In genomic region chr14:18572852-18573251, GRCm38 (mm10) we compare ENCODE assay signal across 18 mouse cellular contexts.
DNase-seq lines count a peak whose midpoint lies in the region; ATAC-seq and TF ChIP-seq lines count a peak whose summit lies in the region.
"Had no signal": no experiment of that assay in that cellular context is flagged by ENCODE, and none has a peak within 500 bp of the region (broad histone marks: within the 10 kb centered on the region; RNA-seq: fewer than 3 reads in every experiment).

No protein-coding gene starts in this region.

- H3K36me3 ChIP-seq in neural tube, embryonic 11.5 days (ENCODE audit: control insufficient read depth, insufficient read depth, low read length) = no peaks in the 10 kb centered on the region
- no peaks in the 10 kb centered on the region for H3K36me3 ChIP-seq in hindbrain, postnatal 0 days (ENCODE audit: insufficient read depth, low read length)
- no peaks in the 10 kb centered on the region for H3K36me3 ChIP-seq in neural tube, embryonic 15.5 days
- H3K36me3 ChIP-seq: embryonic facial prominence, embryonic 12.5 days had no signal

- H3K9me3 ChIP-seq in neural tube, embryonic 11.5 days (ENCODE audit: control insufficient read depth, low read length) = no peaks in the 10 kb centered on the region
- H3K9me3 ChIP-seq in hindbrain, postnatal 0 days (ENCODE audit: low read length) = no peaks in the 10 kb centered on the region
- H3K9me3 ChIP-seq in neural tube, embryonic 15.5 days (replicated peaks) = no peaks in the 10 kb centered on the region
- H3K9me3 ChIP-seq: embryonic facial prominence, embryonic 12.5 days had no signal

- peak; percentile 42 for DNase-seq in embryo, embryonic 10 days (ENCODE audit: low spot score)
- DNase-seq in embryo, embryonic 10.5 days (ENCODE audit: low spot score) = no peak
- DNase-seq in neural tube, embryonic 11.5 days (ENCODE audit: low spot score) = peak; percentile 35
- no peak for DNase-seq in neural tube, embryonic 10.5 days (ENCODE audit: extremely low spot score, low spot score)
- DNase-seq in hindbrain, postnatal 0 days (ENCODE audit: low spot score) = peak; percentile 0
- no peak for DNase-seq in thymus, postnatal 4 days
- no peak for DNase-seq in right cerebral cortex, adult 2 months (ENCODE audit: low spot score in 2 of 2)
- DNase-seq: adrenal gland, postnatal 25 days; cerebellum, adult 9-10 months; gastrocnemius, adult 2 months; kidney, postnatal 10 days; lung, postnatal 10 days; right cerebral cortex, postnatal 14 days had no signal

- no peak overlapping the region for H3K4me2 ChIP-seq in neural tube, embryonic 11.5 days (ENCODE audit: low read depth)
- no peak overlapping the region for H3K4me2 ChIP-seq in hindbrain, postnatal 0 days (ENCODE audit: low read depth, low read length)
- H3K4me2 ChIP-seq in neural tube, embryonic 15.5 days = no peak overlapping the region
- H3K4me2 ChIP-seq: embryonic facial prominence, embryonic 12.5 days had no signal

- no peak for TF ChIP-seq CTCF in hindbrain, postnatal 0 days (IDR thresholded peaks at IDR 0.05; ENCODE audit: low read depth)

- ATAC-seq in neural tube, embryonic 11.5 days (ENCODE audit: insufficient read depth, low FRiP score, low TSS enrichment) = peak; percentile 65
- ATAC-seq in hindbrain, postnatal 0 days = no peak
- ATAC-seq in neural tube, embryonic 15.5 days (ENCODE audit: low FRiP score) = 0 out of 2 replicates have a peak, but pooled peaks have one; percentile 33
- ATAC-seq: intestine, embryonic 16.5 days had no signal

- H3K9ac ChIP-seq in neural tube, embryonic 11.5 days (ENCODE audit: low read length) = no peak overlapping the region
- no peak overlapping the region for H3K9ac ChIP-seq in hindbrain, postnatal 0 days (replicated peaks; ENCODE audit: low read length)
- no peak overlapping the region for H3K9ac ChIP-seq in neural tube, embryonic 15.5 days (replicated peaks)
- H3K9ac ChIP-seq: embryonic facial prominence, embryonic 12.5 days; liver, embryonic 14.5 days had no signal

- 37% methylated on average over 4 of the region's 4 CpGs for WGBS in neural tube, embryonic 11.5 days
- 36% methylated on average over 4 of the region's 4 CpGs for WGBS in hindbrain, postnatal 0 days
- WGBS in neural tube, embryonic 15.5 days = 32% methylated on average over 4 of the region's 4 CpGs

- 0 out of 2 replicates have a peak overlapping the region, but pooled peaks have one; percentile 39 for H3K27ac ChIP-seq in neural tube, embryonic 11.5 days (ENCODE audit: low read depth, low read length)
- H3K27ac ChIP-seq in hindbrain, postnatal 0 days = 0 out of 2 replicates have a peak overlapping the region, but pooled peaks have one; percentile 15
- no peak overlapping the region for H3K27ac ChIP-seq in neural tube, embryonic 15.5 days (replicated peaks)
- H3K27ac ChIP-seq: embryonic facial prominence, embryonic 12.5 days; gastrocnemius, adult 2 months; liver, embryonic 14.5 days had no signal

- no peak overlapping the region for H3K4me3 ChIP-seq in neural tube, embryonic 11.5 days (ENCODE audit: low read depth, low read length)
- H3K4me3 ChIP-seq in hindbrain, postnatal 0 days (ENCODE audit: low read length) = no peak overlapping the region
- no peak overlapping the region for H3K4me3 ChIP-seq in neural tube, embryonic 15.5 days (replicated peaks)
- H3K4me3 ChIP-seq: embryonic facial prominence, embryonic 12.5 days; gastrocnemius, adult 2 months had no signal

- H3K4me1 ChIP-seq in neural tube, embryonic 11.5 days (ENCODE audit: control insufficient read depth, insufficient read depth, low read length) = peaks cover 5% of the 10 kb centered on the region; the same call in 1 of the 2 replicates
- 0 out of 2 replicates have a peak, but pooled peaks cover 3% of the 10 kb centered on the region for H3K4me1 ChIP-seq in hindbrain, postnatal 0 days (ENCODE audit: insufficient read depth, low read length)
- H3K4me1 ChIP-seq in neural tube, embryonic 15.5 days = 0 out of 2 replicates have a peak, but pooled peaks cover 5% of the 10 kb centered on the region

- 0 out of 2 replicates have a peak, but pooled peaks cover 12% of the 10 kb centered on the region for H3K27me3 ChIP-seq in neural tube, embryonic 11.5 days (ENCODE audit: control insufficient read depth, insufficient read depth, low read length)
- H3K27me3 ChIP-seq in hindbrain, postnatal 0 days (ENCODE audit: insufficient read depth, low read length) = no peaks in the 10 kb centered on the region
- H3K27me3 ChIP-seq in neural tube, embryonic 15.5 days (replicated peaks) = peaks cover 10% of the 10 kb centered on the region; the same call in 1 of the 2 replicates
- H3K27me3 ChIP-seq: CH12.LX; embryonic facial prominence, embryonic 12.5 days had no signal

Comparison
In these comparisons a context has a peak if more than half of its experiments do, and no peak if none do; other contexts are left out.
1. DNase-seq: peak in embryo, embryonic 10 days (single experiment), neural tube, embryonic 11.5 days (single experiment) and hindbrain, postnatal 0 days (single experiment); none in embryo, embryonic 10.5 days (single experiment), neural tube, embryonic 10.5 days (single experiment), thymus, postnatal 4 days (single experiment) and right cerebral cortex, adult 2 months (0 of 2).